Mouse (Mus musculus): ENCODE data around the gene Ikzf3.

The Ikzf3 gene

DNA sequence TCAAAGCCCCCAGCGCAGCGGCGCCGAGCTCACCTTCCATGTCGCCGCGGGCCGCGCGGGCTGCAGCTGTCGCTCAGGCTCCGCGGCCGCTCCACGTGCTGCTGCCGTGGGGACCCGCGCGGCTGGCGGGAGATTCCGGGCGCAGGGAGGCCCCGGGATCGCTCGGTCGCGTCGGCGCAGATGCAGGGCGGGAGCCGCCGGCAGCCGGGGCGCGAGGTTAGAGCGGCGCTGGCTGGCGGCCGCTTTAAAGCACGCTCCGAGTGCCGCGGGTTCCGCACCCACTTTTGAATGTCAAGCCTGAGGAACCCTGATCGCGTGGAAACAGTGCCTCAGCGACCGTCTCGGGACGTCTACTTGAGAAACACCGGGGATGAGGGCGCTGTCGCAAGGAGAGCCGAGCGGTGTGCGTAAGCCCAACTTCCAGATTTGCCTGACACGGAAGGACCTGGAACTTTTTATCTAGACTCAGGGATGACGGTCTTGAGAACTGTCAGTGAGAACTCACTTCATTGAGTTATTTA lies at the start of gene Ikzf3:
TSS of gene Ikzf3 (minus strand) at position 321 of the 521 bp plus-strand sequence.
- DNase-seq (ENCODE audit: low read depth, low spot score), result peak; percentile 56

DNA sequence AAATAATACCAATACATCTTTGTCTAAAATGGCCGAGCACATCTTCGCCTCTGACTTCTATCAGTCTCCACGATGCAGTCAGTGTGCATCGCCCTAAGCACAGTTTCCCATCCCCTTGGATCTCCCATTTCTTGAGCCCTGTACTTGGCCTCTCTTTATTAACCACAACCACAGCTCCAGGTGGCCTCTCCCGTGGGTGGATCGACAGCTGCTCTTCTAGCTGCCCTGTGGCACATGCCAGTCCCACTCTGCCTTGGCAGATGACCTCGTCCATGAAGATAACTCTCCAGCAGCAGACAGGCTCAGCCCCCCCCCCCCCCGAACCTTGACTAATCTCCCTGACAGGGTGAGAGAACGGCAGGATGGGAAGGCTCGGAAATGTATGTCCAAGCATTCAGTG lies 49.6 kb upstream of the Ikzf3 start:
- DNase-seq (ENCODE audit: low read depth, low spot score), result no peak

DNA sequence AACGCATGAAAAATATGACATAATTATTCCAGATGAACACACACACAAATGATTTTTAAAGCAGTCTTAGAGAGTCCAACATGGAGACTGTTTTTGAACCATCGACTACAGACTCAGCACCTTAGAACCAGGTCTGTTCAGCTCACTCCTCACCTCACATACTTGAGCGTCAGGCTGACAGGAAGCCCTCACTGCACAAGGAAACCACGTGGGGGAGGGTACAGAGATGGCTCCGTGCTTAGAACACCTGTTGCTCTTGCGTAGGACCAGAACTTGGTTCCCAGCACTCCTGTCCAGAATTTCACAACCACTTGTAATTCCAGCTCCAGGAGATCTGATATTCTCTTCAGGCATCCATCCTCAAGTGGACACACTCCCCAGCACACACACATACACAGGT lies 49.2 kb upstream of the Ikzf3 start:
- DNase-seq (ENCODE audit: low read depth, low spot score), result no peak

DNA sequence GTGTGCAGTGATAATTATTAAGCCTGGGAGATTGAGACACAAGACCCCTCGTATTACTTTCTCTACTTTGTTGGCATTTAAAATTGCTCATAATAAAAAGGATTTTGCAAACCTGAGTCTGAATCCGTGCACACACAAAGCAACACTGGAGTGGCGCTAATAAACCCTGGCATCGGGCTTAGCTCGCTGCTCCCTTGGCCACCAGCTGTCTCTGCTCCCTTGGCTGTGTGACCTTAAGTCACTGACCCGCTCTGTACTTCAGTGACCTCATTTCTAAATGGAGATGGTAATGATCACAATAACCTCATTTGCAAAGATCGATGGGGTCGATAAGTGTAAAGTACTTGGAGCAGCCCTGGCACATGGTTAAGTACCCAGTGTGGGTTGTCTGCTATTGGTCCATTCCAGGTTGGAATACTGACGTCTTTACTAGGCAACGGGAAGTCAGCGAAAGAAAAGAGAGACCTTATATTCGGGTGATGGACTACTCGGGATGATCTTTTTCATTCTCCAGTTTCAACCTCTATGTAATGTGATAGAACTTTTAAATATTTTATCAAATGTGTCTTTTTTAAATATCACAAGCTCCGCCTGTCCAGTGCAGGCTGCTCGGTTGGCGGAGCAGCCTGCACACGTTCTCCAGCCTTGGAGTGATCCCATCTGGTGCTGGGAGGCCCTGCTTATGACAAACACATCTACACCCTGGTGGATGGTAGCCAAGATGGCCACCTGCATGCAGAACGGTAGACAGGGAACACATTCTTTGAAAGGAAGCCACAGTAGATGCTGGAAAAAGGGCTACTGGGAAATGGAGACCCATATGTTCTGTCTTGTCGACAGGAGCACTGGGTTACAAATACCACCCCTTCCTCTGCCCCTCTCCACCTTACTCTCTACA lies 45.0 kb upstream of the Ikzf3 start:
- no peak for DNase-seq (ENCODE audit: low read depth, low spot score)

GRCm38 (mm10) chr11:98589306-98589705 lies 43.5 kb upstream of the Ikzf3 start:
- DNase-seq (ENCODE audit: low read depth, low spot score), result no peak

- DNase-seq (ENCODE audit: low read depth, low spot score), result no peak
Observed at GRCm38 (mm10) chr11:98588833-98589281, 43.0 kb upstream of the Ikzf3 start.

DNA sequence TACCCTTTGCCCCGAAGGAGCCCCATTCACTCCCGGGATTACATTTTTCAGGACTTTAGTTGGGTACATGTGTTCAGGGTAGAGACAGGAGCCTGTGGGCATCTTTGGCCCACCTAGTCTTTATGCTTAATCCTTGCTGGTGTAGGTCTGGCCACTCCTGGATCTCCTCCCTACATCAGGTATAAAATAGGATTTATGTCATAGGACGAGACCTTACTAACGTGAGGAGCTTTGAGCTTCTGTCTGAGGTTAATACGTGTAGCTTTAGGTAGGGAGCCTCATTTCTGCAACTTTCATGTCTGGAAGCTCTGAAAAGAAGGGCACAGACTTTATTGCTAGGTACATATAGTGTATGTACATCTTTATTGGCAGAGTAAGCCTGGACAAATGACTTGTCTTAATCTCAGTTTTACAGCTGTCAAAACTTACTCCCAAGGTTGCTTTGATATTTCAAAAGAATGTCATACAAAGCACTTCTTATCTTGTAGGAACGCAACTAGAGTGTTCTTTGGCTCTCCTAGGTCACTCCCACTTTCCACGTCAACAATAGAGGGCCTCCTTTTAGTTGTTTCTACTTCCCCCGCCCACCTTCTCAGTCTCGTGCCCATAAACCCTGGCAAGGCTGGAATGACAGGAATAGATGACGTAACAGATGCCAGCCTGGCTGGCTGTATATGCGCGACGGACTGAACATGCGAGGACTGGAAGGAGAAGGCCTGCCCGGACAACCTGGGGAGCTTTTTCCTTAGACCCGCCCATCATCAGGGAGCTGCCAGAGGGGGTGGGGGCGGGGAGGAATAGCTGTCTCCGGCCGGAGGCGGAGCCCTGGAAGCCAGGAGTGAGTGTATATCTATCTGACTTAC lies 42.1 kb upstream of the Ikzf3 start:
- DNase-seq (ENCODE audit: low read depth, low spot score), result peak; percentile 57

GRCm38 (mm10) chr11:98586892-98587563 lies 41.2 kb upstream of the Ikzf3 start, which contains the start of gene Ormdl3:
TSS of gene Ormdl3 (minus strand) at chr11:98587368.
- DNase-seq (ENCODE audit: low read depth, low spot score), result peak; percentile 99

- DNase-seq (ENCODE audit: low read depth, low spot score), result no peak
Observed at GRCm38 (mm10) chr11:98586087-98586891, 40.5 kb upstream of the Ikzf3 start.

DNA sequence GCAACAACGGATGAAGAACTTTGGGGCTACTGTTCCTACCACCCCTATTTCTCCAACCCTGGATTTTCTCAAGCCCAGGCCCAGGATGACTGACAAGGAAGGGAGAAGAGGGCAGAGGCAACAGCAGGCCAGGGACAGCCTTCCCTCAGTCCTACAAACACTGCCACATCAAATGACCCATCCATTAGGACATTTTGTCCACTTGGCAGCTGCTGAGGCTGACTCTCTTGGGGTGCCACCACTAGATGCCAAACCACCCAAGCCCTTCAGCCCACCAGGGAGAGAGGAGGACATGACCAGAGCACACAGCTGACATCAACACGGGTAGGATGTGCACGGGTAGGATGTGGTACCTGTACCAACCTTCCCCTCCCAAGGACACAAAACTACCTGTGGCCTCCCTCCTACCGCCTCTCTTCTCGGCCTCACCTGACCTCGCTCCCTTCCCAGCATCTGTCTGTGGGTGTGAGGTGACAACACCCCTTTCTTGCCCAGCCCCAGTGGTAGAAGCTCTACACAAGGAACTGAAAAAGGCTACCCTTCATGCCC lies 38.9 kb upstream of the Ikzf3 start:
- no peak for DNase-seq (ENCODE audit: low read depth, low spot score)

DNA sequence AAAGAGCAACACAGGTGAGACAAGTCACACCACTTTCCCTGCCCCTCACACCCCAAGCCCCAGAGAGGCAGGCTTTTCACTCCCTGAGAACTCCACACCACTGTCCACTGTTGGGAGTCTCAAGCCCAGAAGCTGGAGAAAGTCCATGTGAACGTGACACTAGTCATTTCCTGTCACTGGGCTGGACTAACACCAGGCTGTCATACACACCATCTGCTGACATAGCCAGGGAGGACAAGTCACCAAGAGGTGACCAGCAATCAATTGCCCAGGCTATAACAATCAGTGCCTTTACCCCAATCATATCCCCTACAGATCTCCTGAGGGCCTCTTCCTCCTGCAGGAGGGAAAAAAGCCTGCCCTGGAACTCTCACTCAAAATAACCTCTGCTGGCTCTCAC lies 38.3 kb upstream of the Ikzf3 start:
- DNase-seq (ENCODE audit: low read depth, low spot score), result no peak

- no peak for DNase-seq (ENCODE audit: low read depth, low spot score)
Observed at GRCm38 (mm10) chr11:98583571-98583970, 37.7 kb upstream of the Ikzf3 start.

DNA sequence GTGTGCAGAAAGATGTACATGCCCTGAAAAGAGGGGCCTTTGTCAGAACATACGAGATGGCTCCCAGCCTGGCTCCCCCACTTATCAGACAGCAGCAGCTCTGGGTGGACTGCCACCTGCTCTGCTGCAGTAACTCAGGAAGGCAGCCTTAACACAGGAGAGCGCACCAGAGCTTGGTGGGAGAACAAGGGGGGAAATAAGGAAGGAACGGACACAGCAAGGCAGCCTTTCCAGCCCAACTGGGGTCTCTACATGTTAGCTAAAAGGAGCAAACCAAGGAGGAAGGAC lies 37.4 kb upstream of the Ikzf3 start:
- no peak for DNase-seq (ENCODE audit: low read depth, low spot score)

- no peak for DNase-seq (ENCODE audit: low read depth, low spot score)
Observed at GRCm38 (mm10) chr11:98582551-98583264, 36.9 kb upstream of the Ikzf3 start.

DNA sequence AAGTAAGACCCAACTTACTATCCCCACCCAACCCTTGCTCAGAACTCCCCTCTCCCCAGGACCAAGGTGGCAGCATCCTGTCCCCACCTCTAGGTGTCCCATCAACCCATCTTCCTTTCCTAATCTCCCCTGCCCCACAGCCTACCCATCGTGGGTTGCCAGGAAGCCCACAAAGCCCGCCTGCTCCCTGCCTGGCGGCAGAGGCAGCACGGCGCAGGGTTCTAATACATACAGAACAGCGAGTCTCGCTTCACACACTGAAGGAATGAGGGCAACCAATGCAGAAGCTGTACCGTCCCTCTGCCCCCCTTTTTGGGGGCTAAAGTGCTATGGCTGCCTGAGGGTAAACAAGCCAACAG lies 36.2 kb upstream of the Ikzf3 start:
- DNase-seq (ENCODE audit: low read depth, low spot score), result no peak

GRCm38 (mm10) chr11:98581286-98582029 lies 35.6 kb upstream of the Ikzf3 start:
- no peak for DNase-seq (ENCODE audit: low read depth, low spot score)

DNA sequence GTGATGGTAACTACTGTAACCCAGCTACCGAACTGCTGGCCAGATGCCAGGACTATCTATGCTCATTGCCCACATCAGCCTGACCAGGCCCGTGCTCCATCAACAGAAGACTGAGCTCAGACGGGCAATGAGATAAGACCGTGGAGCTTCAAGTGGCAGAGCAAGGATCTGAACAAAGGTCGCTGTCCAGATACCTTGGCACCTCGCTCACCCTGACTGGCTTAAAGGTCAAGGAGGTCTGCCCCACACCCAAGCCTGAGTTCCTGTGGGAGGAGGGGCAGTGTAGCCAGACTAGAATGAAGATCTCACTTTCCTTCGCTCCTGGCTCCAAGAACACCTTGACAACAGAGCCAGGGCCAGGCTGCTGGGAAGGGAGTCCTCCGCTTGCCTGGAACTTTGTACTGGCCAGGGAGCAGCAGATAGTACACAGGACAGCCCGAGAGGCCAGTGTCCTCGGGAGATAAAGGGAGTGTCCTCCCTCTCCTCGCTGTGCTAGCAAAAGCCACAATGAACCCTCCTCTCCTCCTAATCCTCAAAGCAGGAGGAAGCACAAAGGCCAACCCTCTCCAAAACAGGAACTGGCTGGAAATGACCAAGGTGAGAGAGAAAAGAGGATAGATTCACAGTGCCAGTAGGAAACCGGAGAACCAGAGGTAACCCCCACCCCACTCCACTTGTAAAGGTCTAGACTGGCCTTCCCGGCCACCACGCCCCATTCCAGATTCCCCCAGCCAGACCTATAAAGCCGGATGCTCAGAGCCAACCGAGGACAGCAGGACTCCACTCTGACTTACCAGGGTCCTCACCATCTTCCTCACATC lies 34.7 kb upstream of the Ikzf3 start:
- no peak for DNase-seq (ENCODE audit: low read depth, low spot score)

DNA sequence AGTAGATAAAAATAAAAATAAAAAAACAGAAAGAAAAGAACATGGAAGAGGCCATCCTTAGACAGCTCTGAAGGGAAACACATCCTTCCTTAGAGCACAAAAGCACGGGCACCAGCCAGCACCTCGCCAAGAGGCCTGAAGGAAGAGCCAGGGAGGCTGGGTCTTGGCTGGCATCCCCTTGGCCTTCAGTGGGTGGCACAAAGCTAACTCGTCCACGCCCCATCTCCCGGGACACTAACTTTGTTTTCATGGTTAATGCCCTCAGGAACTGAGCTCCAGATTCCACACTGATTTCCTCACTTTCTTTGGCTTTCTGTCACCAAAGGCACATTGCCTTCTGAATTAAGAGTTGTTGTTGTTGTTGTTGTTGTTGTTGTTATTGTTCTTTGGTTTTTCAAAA lies 31.9 kb upstream of the Ikzf3 start:
- DNase-seq (ENCODE audit: low read depth, low spot score), result no peak

DNA sequence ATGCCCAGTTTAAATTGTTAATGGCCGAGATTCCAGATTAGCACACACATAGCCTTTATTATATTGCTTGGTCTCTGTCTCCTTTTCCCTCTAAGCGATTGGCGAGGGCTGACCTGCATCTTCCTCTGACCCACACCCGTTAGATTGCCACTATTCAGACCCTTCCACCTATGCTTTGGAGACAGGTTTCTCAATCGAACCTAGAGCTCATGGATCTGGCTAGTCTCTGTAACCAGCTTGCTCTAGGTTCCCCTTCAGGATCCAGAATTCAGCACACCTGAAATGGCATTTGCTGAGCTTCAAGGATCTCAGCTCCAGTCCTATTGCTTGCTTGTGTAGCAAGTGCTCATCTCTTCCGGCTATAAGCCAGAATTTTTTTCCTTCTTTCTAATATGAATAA lies 23.6 kb upstream of the Ikzf3 start:
- no peak for DNase-seq (ENCODE audit: low read depth, low spot score)

Data from WW6 (cell line).